Mouse (Mus musculus) MEL (cell line): Measurements from ENCODE around the gene Ptges3. TPM values are rescaled to one million over a fixed set of nuclear protein-coding genes. Genes with fewer than 3 reads are reported as not detected.
A peak's percentile ranks its signal among the peaks of the same experiment; 100 is the strongest.

Source experiments
- DNase-seq: peaks from one replicate; pipeline ENCODE4 v3.0.0; 2011; ENCODE audit warnings: low read depth, low spot score
- H3K27ac ChIP-seq: 2 replicates; pipeline ENCODE4 v1.5.1; 2012; ENCODE audit warnings: low read depth, mild to moderate bottlenecking, control low read depth, low read length, moderate library complexity; ENCODE audit not compliant: control insufficient read depth
- H3K27me3 ChIP-seq, 2 experiments: fragments of 150-350 bp in 1 of 2; sonication (generic) in 1 of 2; 2 replicates each; pipeline ENCODE4 v1.6.1; 2012; ENCODE audit warnings: low read length in 2 of 2, mild to moderate bottlenecking in 2 of 2, improper control_type of control experiment in 1 of 2, moderate library complexity in 1 of 2; ENCODE audit not compliant: insufficient read depth in 2 of 2, control insufficient read depth in 1 of 2
- H3K36me3 ChIP-seq, 2 experiments: 2 replicates each; pipeline ENCODE4 v1.6.1; 2012 to 2014; ENCODE audit warnings: low read length in 2 of 2, improper control_type of control experiment in 1 of 2, inconsistent platforms in 1 of 2, mild to moderate bottlenecking in 1 of 2; ENCODE audit not compliant: insufficient read depth in 2 of 2, control insufficient read depth in 1 of 2
- H3K4me1 ChIP-seq, 2 experiments: fragments of 150-350 bp in 1 of 2; sonication (generic) in 1 of 2; 2 replicates each; pipeline ENCODE4 v1.6.1; 2012; ENCODE audit warnings: low read length in 2 of 2, improper control_type of control experiment in 1 of 2, mild to moderate bottlenecking in 1 of 2; ENCODE audit not compliant: insufficient read depth in 2 of 2, control insufficient read depth in 1 of 2
- H3K4me3 ChIP-seq, 2 experiments: fragments of 150-350 bp in 1 of 2; sonication (generic) in 1 of 2; 2 replicates each; pipeline ENCODE4 v1.5.1; 2012; ENCODE audit warnings: low read depth in 2 of 2, low read length in 2 of 2, mild to moderate bottlenecking in 2 of 2, moderate library complexity in 2 of 2, control low read depth in 1 of 2, improper control_type of control experiment in 1 of 2; ENCODE audit not compliant: control insufficient read depth in 1 of 2, insufficient read depth in 1 of 2
- H3K79me2 ChIP-seq: 2 replicates; pipeline ENCODE4 v1.6.1; 2012; ENCODE audit warnings: mild to moderate bottlenecking, low read length, moderate library complexity; ENCODE audit not compliant: control insufficient read depth, poor library complexity, insufficient read depth
- H3K9ac ChIP-seq: 2 replicates; pipeline ENCODE4 v1.6.1; 2012; ENCODE audit warnings: low read depth, mild to moderate bottlenecking, control low read depth, low read length, moderate library complexity; ENCODE audit not compliant: control insufficient read depth, poor library complexity, severe bottlenecking
- H3K9me3 ChIP-seq: fragments of 150-350 bp; sonication (generic); replicated peaks from 2 replicates; pipeline ENCODE4 v1.6.1; 2012; ENCODE audit warnings: mild to moderate bottlenecking, low read length, improper control_type of control experiment, moderate library complexity; ENCODE audit not compliant: insufficient read depth
- BHLHE40 ChIP-seq: IDR thresholded peaks from 2 replicates; pipeline ENCODE4 v1.6.1; 2012; ENCODE audit warnings: low read depth, mild to moderate bottlenecking, inconsistent platforms, low read length, improper control_type of control experiment, borderline replicate concordance
- CHD1 ChIP-seq: IDR thresholded peaks from 2 replicates; pipeline ENCODE4 v1.6.1; 2012; ENCODE audit warnings: low read depth, mild to moderate bottlenecking, inconsistent platforms, low read length, improper control_type of control experiment
- CHD2 ChIP-seq: IDR thresholded peaks from 2 replicates; pipeline ENCODE4 v1.6.1; 2011; ENCODE audit warnings: low read length, improper control_type of control experiment
- E2F4 ChIP-seq: IDR thresholded peaks from 2 replicates; pipeline ENCODE4 v1.6.1; 2011; ENCODE audit warnings: low read depth, low read length, improper control_type of control experiment, borderline replicate concordance
- ELF1 ChIP-seq: IDR thresholded peaks from 2 replicates; pipeline ENCODE4 v1.6.1; 2014; ENCODE audit warnings: low read depth, mild to moderate bottlenecking, inconsistent platforms, low read length, improper control_type of control experiment, moderate library complexity
- EP300 ChIP-seq, 2 experiments: IDR thresholded peaks; 2 replicates each; pipeline ENCODE4 v1.6.1; 2011; ENCODE audit warnings: improper control_type of control experiment in 2 of 2, low read length in 2 of 2, low read depth in 1 of 2, mild to moderate bottlenecking in 1 of 2
- ETS1 ChIP-seq: IDR thresholded peaks from 2 replicates; pipeline ENCODE4 v1.6.1; 2012; ENCODE audit warnings: low read depth, mild to moderate bottlenecking, inconsistent platforms, low read length, improper control_type of control experiment, moderate library complexity
- GABPA ChIP-seq: IDR thresholded peaks from 2 replicates; pipeline ENCODE4 v1.6.1; 2012; ENCODE audit warnings: low read depth, mild to moderate bottlenecking, inconsistent platforms, low read length, improper control_type of control experiment, moderate library complexity
- HCFC1 ChIP-seq: IDR thresholded peaks from 2 replicates; pipeline ENCODE4 v1.6.1; 2012; ENCODE audit warnings: low read depth, mild to moderate bottlenecking, inconsistent platforms, low read length, improper control_type of control experiment, moderate library complexity
- KAT2A ChIP-seq: conservative IDR thresholded peaks from 2 replicates; pipeline ENCODE4 v1.6.1; 2012; ENCODE audit warnings: low read depth, low read length, improper control_type of control experiment, inconsistent platforms
- MAFK ChIP-seq: IDR thresholded peaks from 2 replicates; pipeline ENCODE4 v1.6.1; 2011; ENCODE audit warnings: low read depth, mild to moderate bottlenecking, low read length, improper control_type of control experiment, borderline replicate concordance
- MAX ChIP-seq: IDR thresholded peaks from 2 replicates; pipeline ENCODE4 v1.6.1; 2011; ENCODE audit warnings: low read length, improper control_type of control experiment
- MEF2A ChIP-seq: IDR thresholded peaks from 2 replicates; pipeline ENCODE4 v1.6.1; 2014; ENCODE audit warnings: low read depth, mild to moderate bottlenecking, inconsistent platforms, low read length, improper control_type of control experiment; ENCODE audit not compliant: poor library complexity, insufficient replicate concordance, severe bottlenecking; ENCODE audit errors: extremely low read depth
- MXI1 ChIP-seq: IDR thresholded peaks from 2 replicates; pipeline ENCODE4 v1.6.1; 2011; ENCODE audit warnings: mild to moderate bottlenecking, low read depth, low read length, improper control_type of control experiment
- MYB ChIP-seq: IDR thresholded peaks from 2 replicates; pipeline ENCODE4 v1.6.1; 2011; ENCODE audit warnings: mild to moderate bottlenecking, low read depth, low read length, improper control_type of control experiment
- MYC ChIP-seq: IDR thresholded peaks from 2 replicates; pipeline ENCODE4 v1.6.1; 2011; ENCODE audit warnings: low read depth, mild to moderate bottlenecking, low read length, improper control_type of control experiment, moderate library complexity
- NELFE ChIP-seq: IDR thresholded peaks from 2 replicates; pipeline ENCODE4 v1.6.1; 2011; ENCODE audit warnings: low read depth, low read length, improper control_type of control experiment
- NRF1 ChIP-seq: IDR thresholded peaks from 2 replicates; pipeline ENCODE4 v1.6.1; 2014; ENCODE audit warnings: low read depth, mild to moderate bottlenecking, inconsistent platforms, low read length, improper control_type of control experiment, moderate library complexity; ENCODE audit not compliant: poor library complexity, insufficient read depth, severe bottlenecking
- POLR2A ChIP-seq, 2 experiments: IDR thresholded peaks; 2 replicates each; pipeline ENCODE4 v1.6.1; 2011 to 2012; ENCODE audit warnings: low read length in 2 of 2, mild to moderate bottlenecking in 2 of 2, control low read depth in 1 of 2, improper control_type of control experiment in 1 of 2, low read depth in 1 of 2, moderate library complexity in 1 of 2; ENCODE audit not compliant: control insufficient read depth in 1 of 2, insufficient read depth in 1 of 2, poor library complexity in 1 of 2
- POLR2AphosphoS2 ChIP-seq: IDR thresholded peaks from 2 replicates; pipeline ENCODE4 v1.6.1; 2011; ENCODE audit warnings: low read length, improper control_type of control experiment
- POLR2AphosphoS5 ChIP-seq: IDR thresholded peaks from 2 replicates; pipeline ENCODE4 v1.6.1; 2012; ENCODE audit warnings: low read depth, borderline replicate concordance, mild to moderate bottlenecking, inconsistent platforms, low read length, moderate library complexity, mixed read lengths
- RAD21 ChIP-seq: IDR thresholded peaks from 2 replicates; pipeline ENCODE4 v1.6.1; 2011; ENCODE audit warnings: mild to moderate bottlenecking, low read depth, low read length, improper control_type of control experiment
- SIN3A ChIP-seq: IDR thresholded peaks from 2 replicates; pipeline ENCODE4 v1.6.1; 2012; ENCODE audit warnings: low read length, improper control_type of control experiment, inconsistent platforms
- TAL1 ChIP-seq: IDR thresholded peaks from 2 replicates; pipeline ENCODE4 v1.6.1; 2012; ENCODE audit warnings: mild to moderate bottlenecking, inconsistent platforms, low read length, moderate library complexity, mixed read lengths
- TBP ChIP-seq: IDR thresholded peaks from 2 replicates; pipeline ENCODE4 v1.8.0; 2011; ENCODE audit warnings: low read depth, low read length, improper control_type of control experiment
- TCF12 ChIP-seq: IDR thresholded peaks from 2 replicates; pipeline ENCODE4 v1.6.1; 2014; ENCODE audit warnings: low read depth, mild to moderate bottlenecking, inconsistent platforms, low read length, improper control_type of control experiment, moderate library complexity
- UBTF ChIP-seq: IDR thresholded peaks from 2 replicates; pipeline ENCODE4 v1.6.1; 2012; ENCODE audit warnings: low read depth, mild to moderate bottlenecking, inconsistent platforms, low read length, improper control_type of control experiment, moderate library complexity, borderline replicate concordance; ENCODE audit not compliant: insufficient read depth
- USF1 ChIP-seq: IDR thresholded peaks from 2 replicates; pipeline ENCODE4 v1.6.1; 2014; ENCODE audit warnings: low read depth, mild to moderate bottlenecking, inconsistent platforms, low read length, improper control_type of control experiment, moderate library complexity
- ZC3H11A ChIP-seq: IDR thresholded peaks from 2 replicates; pipeline ENCODE4 v1.6.1; 2012; ENCODE audit warnings: low read depth, mild to moderate bottlenecking, inconsistent platforms, low read length, improper control_type of control experiment
- ZMIZ1 ChIP-seq: IDR thresholded peaks from 2 replicates; pipeline ENCODE4 v1.6.1; 2012; ENCODE audit warnings: low read depth, mild to moderate bottlenecking, inconsistent platforms, low read length, improper control_type of control experiment, moderate library complexity
- ZNF384 ChIP-seq: IDR thresholded peaks from 2 replicates; pipeline ENCODE4 v1.6.1; 2012; ENCODE audit warnings: low read depth, mild to moderate bottlenecking, inconsistent platforms, low read length, improper control_type of control experiment
- polyA plus RNA-seq, 2 experiments: library from polyadenylated mRNA; stranded (reverse) in 1 of 2; unstranded in 1 of 2; fragments of >175 nt in 1 of 2; fragments of >200 nt in 1 of 2; gene quantifications; 2 replicates each; pipeline versions ENCODE4 v1.2.1 to v1.2.4; 2012; ENCODE audit warnings: low replicate concordance in 2 of 2, low read depth in 1 of 2; ENCODE audit not compliant: insufficient read length in 2 of 2, insufficient read depth in 1 of 2, missing spikeins in 1 of 2
- total RNA-seq: library from RNA; depleted of rRNA; stranded (reverse); fragments of 300-350 nt; gene quantifications from 2 replicates; pipeline ENCODE4 v1.2.3, GENCODE M21; 2012

The Ptges3 gene
- total and polyA plus RNA-seq, 3 experiments = 216 to 627 (median 233) TPM

DNA sequence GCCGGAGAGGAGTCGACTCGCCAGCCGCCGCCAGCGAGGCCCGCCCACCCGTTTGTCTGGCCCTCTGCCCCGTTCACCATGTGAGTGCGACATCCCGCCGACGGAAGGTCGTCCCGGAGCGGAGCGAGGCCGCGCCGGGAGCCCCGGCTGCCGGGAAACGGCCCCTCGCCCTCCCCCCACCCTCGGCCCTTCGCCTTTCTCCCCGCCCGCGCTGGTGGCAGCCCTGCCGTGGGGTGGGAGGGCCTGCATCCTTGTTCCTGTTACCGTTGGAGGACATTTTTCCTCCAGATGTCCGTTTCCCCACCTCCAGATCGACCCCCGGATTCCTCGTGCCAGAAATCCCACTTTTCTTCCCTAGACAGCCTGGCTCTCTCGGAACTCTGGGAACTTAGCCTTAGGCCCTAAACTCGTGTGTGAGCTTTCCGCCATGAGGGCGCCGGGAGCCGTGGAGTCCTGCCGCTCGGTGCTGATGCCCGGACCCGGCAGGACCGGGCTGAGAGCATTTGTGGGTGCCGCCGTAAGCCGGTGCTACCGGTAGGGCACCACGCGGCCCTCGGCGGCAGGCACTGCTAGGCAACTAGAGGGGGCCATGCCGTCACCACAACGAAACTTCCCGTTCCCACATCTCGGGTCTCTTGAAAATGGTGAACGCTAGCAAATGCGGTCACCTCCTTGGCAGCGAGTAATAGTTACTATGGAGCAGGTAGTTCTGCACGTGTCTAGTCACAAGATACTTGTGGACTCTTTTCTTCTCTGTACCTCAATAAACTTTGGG is 640 bp downstream of the Ptges3 start:
- peaks cover 16 to 17% of the 10 kb centered on the region in 2 experiments for H3K4me1 ChIP-seq
- DNase-seq = peak; percentile 85

DNA sequence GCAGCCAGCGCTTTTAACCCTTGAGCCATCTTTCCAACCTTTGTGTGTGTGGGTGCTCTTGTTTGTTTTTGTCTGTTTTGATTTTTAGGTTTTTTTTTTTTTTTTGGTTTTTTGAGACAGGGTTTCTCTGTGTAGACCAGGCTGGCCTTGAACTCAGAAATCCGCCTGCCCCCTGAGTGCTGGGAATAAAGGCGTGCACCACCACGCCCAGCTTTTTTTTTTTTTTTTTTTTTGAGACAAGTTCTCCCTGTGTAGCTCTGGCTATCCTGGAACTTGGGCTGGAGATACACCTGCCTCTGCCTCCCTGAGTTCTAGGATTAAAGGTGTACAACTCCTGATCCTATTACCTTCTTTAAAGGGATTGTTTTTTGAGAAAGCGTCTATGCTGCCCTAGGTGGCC is 2.4 kb downstream of the Ptges3 start:
- Histone ChIP-seq H3K36me3 (peaks cover 8 to 49% of the 10 kb centered on the region in 2 experiments), H3K4me1 (peaks cover 19 to 21% of the 10 kb centered on the region in 2 experiments)

More for the DNA sequence above, 640 bp downstream of the Ptges3 start:
- Histone ChIP-seq H3K79me2 (peaks cover 58% of the 10 kb centered on the region), H3K9me3 (no peaks in the 10 kb centered on the region)
- TF ChIP-seq KAT2A (0 out of 2 replicates have a peak, but pooled peaks have one; percentile 2), RAD21 (no peak), MYB (peak; percentile 49; the same call in 1 of the 2 replicates), CHD1 (peak; percentile 96), MXI1 (peak; percentile 99), BHLHE40 (peak; percentile 62; the same call in 1 of the 2 replicates), GABPA (no peak), EP300 (IDR thresholded peaks at IDR 0.05; ENCODE audit: low read depth in 1 of 2, low read length in 2 of 2) (no peak), POLR2A (IDR thresholded peaks at IDR 0.05; ENCODE audit: control insufficient read depth in 1 of 2, insufficient read depth in 1 of 2, low read depth in 1 of 2, low read length in 2 of 2, poor library complexity in 1 of 2) (peak in 1 of 2 experiments; percentile 10; a peak in 2 of 4 replicates), MYC (peak; percentile 86; the same call in 1 of the 2 replicates), CHD2 (no peak), MAX (peak; percentile 94), USF1 (peak; percentile 24; the same call in 1 of the 2 replicates), TBP (0 out of 2 replicates have a peak, but pooled peaks have one; percentile 17), POLR2AphosphoS2 (peak; percentile 26; the same call in 1 of the 2 replicates), TCF12 (0 out of 2 replicates have a peak, but pooled peaks have one; percentile 21), NELFE (no peak), ETS1 (peak; percentile 64; the same call in 1 of the 2 replicates), TAL1 (no peak), HCFC1 (peak; percentile 61), ELF1 (0 out of 2 replicates have a peak, but pooled peaks have one; percentile 12), ZNF384 (0 out of 2 replicates have a peak, but pooled peaks have one; percentile 16), MEF2A (no peak), UBTF (no peak; the same call in 1 of the 2 replicates), POLR2AphosphoS5 (no peak), NRF1 (peak; percentile 26; the same call in 1 of the 2 replicates), SIN3A (peak; percentile 90), ZC3H11A (no peak), ZMIZ1 (peak; percentile 49; the same call in 1 of the 2 replicates), MAFK (no peak)
- TF ChIP-seq, all 39 proteins: peak for 19
- H3K9ac ChIP-seq = peak overlapping the region; percentile 89
- H3K4me3 ChIP-seq = peak overlapping the region; percentile 76 to 94
- peaks cover 5 to 38% of the 10 kb centered on the region in 2 experiments; a peak in 3 of 4 replicates for H3K36me3 ChIP-seq
- H3K27ac ChIP-seq = peak overlapping the region; percentile 70
- no peaks in the 10 kb centered on the region for H3K27me3 ChIP-seq

More for the DNA sequence above, 2.4 kb downstream of the Ptges3 start:
- Histone ChIP-seq H3K9me3 (no peaks in the 10 kb centered on the region), H3K27ac (no peak overlapping the region), H3K79me2 (peaks cover 74% of the 10 kb centered on the region), H3K4me3 (peak overlapping the region; percentile 76 to 94)
- TF ChIP-seq HCFC1 (no peak), ZNF384 (peak; percentile 87), E2F4 (no peak), MAFK (no peak)
- TF ChIP-seq, all 39 proteins: peak for 1
- DNase-seq = no peak
- Histone ChIP-seq H3K9ac (peak overlapping the region; percentile 89), H3K27me3 (no peaks in the 10 kb centered on the region)
